Mouse (Mus musculus) T-helper 1 cell (primary cell): ENCODE measurements at regions not wholly inside any gene's neighbourhood (a gene's known extent, or its start where the extent isn't known, plus 50 kb on each side); places are given as distances from the start of the nearest gene placed in this dataset.

Experiments used
- in situ Hi-C: fragments of 300-600 bp; cut with MboI, MseI; formaldehyde crosslinking; loops from one replicate; pipeline ENCODE4 v1.15.1; 2025; ENCODE audit warnings: high pct_unique_total_duplicates

DNA sequence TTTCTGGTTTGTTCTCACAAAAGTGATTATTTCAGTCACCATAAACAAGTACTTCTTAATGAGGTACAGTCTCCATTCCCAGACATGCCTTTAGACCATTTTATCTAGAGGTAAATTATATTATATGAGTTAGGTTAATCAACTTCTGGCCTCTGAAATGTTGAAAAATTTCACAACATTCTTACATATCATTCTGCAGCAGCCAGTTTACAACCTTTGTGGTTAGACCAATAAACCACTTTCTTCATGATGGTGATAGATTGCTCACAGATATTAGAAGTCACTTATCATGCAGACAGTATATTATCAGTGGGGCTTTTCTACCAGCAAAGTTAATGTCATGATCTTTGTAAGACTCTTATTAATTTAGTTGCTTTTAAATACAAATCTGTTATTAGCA is 503.5 kb downstream of the Nap1l3 start:
- in situ Hi-C loops = loop anchor here (10.0 kb wide), 1 partner anchor 1709 kb away; no protein-coding TSS in a partner anchor

DNA sequence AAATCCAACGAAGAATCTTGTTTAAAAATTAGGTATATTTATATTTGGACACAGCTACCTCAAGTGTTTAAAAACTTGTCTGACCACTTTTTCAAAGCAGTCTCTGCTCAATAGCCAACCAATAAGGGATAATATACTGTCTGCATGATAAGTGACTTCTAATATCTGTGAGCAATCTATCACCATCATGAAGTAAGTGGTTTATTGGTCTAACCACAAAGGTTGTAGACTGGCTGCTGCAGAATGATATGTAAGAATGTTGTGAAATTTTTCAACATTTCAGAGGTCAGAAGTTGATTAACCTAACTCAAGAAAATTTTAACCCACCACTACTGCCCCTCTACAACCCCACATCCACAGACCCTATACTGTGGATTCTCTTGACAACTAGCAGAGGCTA is 504.0 kb downstream of the Nap1l3 start:
- in situ Hi-C loops = loop anchor here (10.0 kb wide), 1 partner anchor 1708 kb away; no protein-coding TSS in a partner anchor
